Mouse (Mus musculus): ENCODE measurements at regions not wholly inside any gene's neighbourhood (a gene's known extent, or its start where the extent isn't known, plus 50 kb on each side); places are given as distances from the start of the nearest gene placed in this dataset.
"Not testable (repeated sequence)": the region's sequence is repeated elsewhere in the genome, so short reads cannot be mapped to it uniquely, and the experiment has no call there.

DNA sequence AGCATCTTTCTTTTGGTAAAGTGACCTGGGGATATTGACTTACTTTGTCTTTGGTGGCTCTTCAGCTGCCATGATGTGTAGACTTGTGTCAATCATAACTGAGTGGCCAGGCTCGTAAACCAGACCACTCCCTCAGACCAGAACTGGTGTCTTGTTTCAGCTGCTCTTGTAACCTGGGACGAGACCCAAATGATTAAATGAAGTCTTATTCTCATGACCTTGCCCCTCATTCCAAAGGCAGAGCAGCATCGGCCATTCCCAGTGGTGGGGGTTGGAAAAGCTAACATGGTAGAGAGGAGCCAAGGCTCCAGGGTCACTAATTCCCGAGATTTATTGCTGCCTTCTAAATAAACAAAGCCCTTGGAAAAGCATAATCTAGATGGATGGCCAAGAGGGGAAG is 621.2 kb upstream of the Gm19410 start:
- Histone ChIP-seq H3K4me3 (ENCODE audit: insufficient read depth, low read length) (no peak overlapping the region), H3K27ac (ENCODE audit: insufficient read depth, low read length) (no peak overlapping the region), H3K4me1 (ENCODE audit: control insufficient read depth, insufficient read depth, low read length) (no peaks in the 10 kb centered on the region)
- TF ChIP-seq CTCF (IDR thresholded peaks at IDR 0.05; ENCODE audit: borderline replicate concordance, insufficient read depth, low read length) = no peak
- TF ChIP-seq POLR2A (IDR thresholded peaks at IDR 0.05; ENCODE audit: low read depth, low read length) = no peak

DNA sequence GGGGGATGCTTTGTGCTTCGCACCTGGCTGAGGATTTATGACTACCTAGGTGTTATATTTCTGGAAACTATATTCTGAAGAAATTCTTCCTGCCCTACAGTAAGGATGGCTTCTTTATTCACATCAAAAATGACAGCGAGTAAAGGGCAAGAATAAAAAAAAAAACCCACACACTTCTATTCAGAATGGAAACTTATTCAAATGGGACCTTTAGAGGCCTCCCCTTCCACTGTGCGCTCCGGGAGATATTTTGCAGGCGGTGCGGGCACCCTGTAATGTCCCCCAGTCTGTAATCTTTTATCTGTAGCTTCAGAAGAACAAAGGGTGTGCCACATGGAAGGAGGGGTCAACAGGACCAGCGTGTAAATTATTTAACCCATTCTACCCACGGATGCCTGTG is 618.1 kb upstream of the Gm19410 start:
- Histone ChIP-seq H3K27ac (ENCODE audit: insufficient read depth, low read length) (no peak overlapping the region), H3K4me3 (ENCODE audit: insufficient read depth, low read length) (no peak overlapping the region), H3K4me1 (ENCODE audit: control insufficient read depth, insufficient read depth, low read length) (no peaks in the 10 kb centered on the region)
- TF ChIP-seq CTCF (IDR thresholded peaks at IDR 0.05; ENCODE audit: borderline replicate concordance, insufficient read depth, low read length) = no peak

DNA sequence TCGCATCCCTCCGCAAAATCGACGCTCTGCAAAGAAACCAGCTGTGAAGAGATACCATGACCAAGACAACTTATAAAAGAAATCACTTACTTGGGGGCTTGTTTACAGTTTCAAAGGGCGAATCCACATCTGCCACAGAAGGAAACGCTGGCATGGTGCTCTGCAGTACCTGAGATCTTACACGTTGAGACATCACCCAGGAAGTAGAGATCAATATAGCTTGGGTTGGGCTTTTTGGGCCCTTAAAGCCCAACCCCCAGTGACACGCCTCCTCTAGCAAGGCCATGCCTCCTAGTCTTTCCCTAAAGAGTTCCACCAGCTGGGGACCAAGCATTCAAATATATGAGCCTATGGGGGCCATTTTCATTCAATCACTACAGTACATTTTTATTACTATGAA is 617.6 kb upstream of the Gm19410 start:
- no peak overlapping the region for H3K27ac ChIP-seq (ENCODE audit: insufficient read depth, low read length)
- no peak for TF ChIP-seq CTCF (IDR thresholded peaks at IDR 0.05; ENCODE audit: borderline replicate concordance, insufficient read depth, low read length)
- TF ChIP-seq POLR2A (IDR thresholded peaks at IDR 0.05; ENCODE audit: low read depth, low read length) = no peak

GRCm38 (mm10) chr8:35152585-35152984 is 613.0 kb upstream of the Gm19410 start:
- Histone ChIP-seq H3K27ac (ENCODE audit: insufficient read depth, low read length) (no peak overlapping the region), H3K4me3 (ENCODE audit: insufficient read depth, low read length) (no peak overlapping the region), H3K4me1 (ENCODE audit: control insufficient read depth, insufficient read depth, low read length) (no peaks in the 10 kb centered on the region)
- TF ChIP-seq CTCF (IDR thresholded peaks at IDR 0.05; ENCODE audit: borderline replicate concordance, insufficient read depth, low read length) = no peak
- TF ChIP-seq POLR2A (IDR thresholded peaks at IDR 0.05; ENCODE audit: low read depth, low read length) = no peak

More for the DNA sequence above, 617.6 kb upstream of the Gm19410 start:
- Histone ChIP-seq H3K4me1 (ENCODE audit: control insufficient read depth, insufficient read depth, low read length) (no peaks in the 10 kb centered on the region), H3K4me3 (ENCODE audit: insufficient read depth, low read length) (no peak overlapping the region)

DNA sequence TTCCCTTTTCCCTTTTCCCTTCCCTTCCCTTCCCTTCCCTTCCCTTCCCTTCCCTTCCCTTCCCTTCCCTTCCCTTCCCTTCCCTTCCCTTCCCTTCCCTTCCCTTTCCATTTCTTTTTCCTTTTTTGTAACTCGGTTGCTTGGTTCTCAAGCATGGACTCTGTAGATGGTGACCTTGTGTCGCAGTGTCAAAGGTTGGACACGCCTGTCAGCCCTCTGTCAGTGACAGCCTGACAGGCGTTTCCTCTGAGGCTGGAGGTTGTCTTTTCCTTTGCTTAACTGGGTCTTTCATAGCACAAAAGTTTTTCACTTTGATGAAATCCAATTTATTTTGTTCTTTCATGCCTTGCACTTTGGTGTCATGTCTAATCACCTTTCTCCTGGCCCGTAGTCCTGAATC is 609.3 kb upstream of the Gm19410 start:
- no peak overlapping the region for H3K4me3 ChIP-seq (ENCODE audit: insufficient read depth, low read length)
- H3K4me1 ChIP-seq (ENCODE audit: control insufficient read depth, insufficient read depth, low read length) = no peaks in the 10 kb centered on the region
- no peak overlapping the region for H3K27ac ChIP-seq (ENCODE audit: insufficient read depth, low read length)
- TF ChIP-seq CTCF (IDR thresholded peaks at IDR 0.05; ENCODE audit: borderline replicate concordance, insufficient read depth, low read length) (no peak), POLR2A (IDR thresholded peaks at IDR 0.05; ENCODE audit: low read depth, low read length) (no peak)

DNA sequence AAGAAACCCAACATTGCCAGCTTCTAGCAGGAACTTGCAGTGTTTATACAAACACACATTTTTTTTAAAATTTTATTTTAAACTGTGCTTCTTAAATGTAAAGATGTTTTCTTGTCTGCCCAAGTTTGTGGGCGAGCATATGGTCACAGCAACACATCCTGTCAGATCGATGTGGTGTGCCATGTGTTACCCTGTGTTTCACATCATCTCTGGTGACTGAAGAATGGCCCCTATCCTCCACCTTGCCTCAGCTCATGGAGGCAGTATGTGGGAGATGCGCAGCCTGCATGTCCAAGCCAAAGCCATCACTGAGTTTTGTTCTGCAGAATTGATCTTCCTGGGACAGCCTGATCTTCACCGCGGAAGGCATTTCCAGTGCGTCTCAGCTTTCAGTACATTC is 607.9 kb upstream of the Gm19410 start:
- Histone ChIP-seq H3K4me3 (ENCODE audit: insufficient read depth, low read length) (no peak overlapping the region), H3K4me1 (ENCODE audit: control insufficient read depth, insufficient read depth, low read length) (no peaks in the 10 kb centered on the region), H3K27ac (ENCODE audit: insufficient read depth, low read length) (no peak overlapping the region)
- no peak for TF ChIP-seq CTCF (IDR thresholded peaks at IDR 0.05; ENCODE audit: borderline replicate concordance, insufficient read depth, low read length)
- no peak for TF ChIP-seq POLR2A (IDR thresholded peaks at IDR 0.05; ENCODE audit: low read depth, low read length)

DNA sequence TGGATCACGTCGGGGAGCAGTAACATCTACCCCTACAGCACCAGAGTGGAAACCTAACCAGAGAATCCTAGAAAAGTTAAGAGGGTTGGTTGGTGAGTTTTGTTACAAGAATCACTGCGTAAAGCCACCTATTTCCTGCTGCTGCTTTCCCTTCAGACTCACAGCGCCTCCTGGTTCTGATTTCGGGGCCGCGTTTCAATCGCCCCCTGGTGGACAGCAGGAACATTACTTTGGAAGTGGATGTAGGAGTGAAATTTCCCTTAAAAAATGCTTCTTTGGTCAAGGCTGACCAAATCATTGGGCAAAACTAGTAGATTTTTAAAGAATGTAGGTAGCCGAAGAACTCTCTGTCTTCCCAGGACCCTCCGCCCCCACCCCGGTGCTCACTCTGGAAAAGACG is 606.3 kb upstream of the Gm19410 start:
- Histone ChIP-seq H3K27ac (ENCODE audit: insufficient read depth, low read length) (no peak overlapping the region), H3K4me3 (ENCODE audit: insufficient read depth, low read length) (no peak overlapping the region), H3K4me1 (ENCODE audit: control insufficient read depth, insufficient read depth, low read length) (no peaks in the 10 kb centered on the region)
- TF ChIP-seq CTCF (IDR thresholded peaks at IDR 0.05; ENCODE audit: borderline replicate concordance, insufficient read depth, low read length) = peak; percentile 71
- TF ChIP-seq POLR2A (IDR thresholded peaks at IDR 0.05; ENCODE audit: low read depth, low read length) = no peak

- no peak overlapping the region for H3K4me3 ChIP-seq (ENCODE audit: insufficient read depth, low read length)
- no peaks in the 10 kb centered on the region for H3K4me1 ChIP-seq (ENCODE audit: control insufficient read depth, insufficient read depth, low read length)
- no peak overlapping the region for H3K27ac ChIP-seq (ENCODE audit: insufficient read depth, low read length)
- no peak for TF ChIP-seq POLR2A (IDR thresholded peaks at IDR 0.05; ENCODE audit: low read depth, low read length)
- no peak for TF ChIP-seq CTCF (IDR thresholded peaks at IDR 0.05; ENCODE audit: borderline replicate concordance, insufficient read depth, low read length)
These were observed 605.4 kb upstream of the Gm19410 start for GRCm38 (mm10) chr8:35160230-35160629.

DNA sequence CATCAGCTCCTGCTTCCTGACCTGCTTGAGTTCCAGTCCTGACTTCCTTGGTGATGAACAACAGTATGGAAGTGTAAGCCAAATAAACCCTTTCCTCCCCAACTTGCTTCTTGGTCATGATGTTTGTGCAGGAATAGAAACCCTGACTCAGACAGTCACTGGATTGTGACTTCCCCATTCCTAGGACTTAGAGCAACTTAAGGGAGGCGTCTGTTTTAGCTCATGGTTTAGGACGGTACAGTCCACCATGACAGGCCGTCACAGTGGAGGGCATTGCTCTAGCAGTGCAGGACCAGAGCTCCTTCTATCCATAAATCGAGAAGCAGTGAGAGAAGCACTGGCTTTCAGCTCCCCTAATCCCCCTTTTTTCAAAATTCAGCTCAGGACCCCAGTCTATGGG is 603.4 kb upstream of the Gm19410 start:
- H3K4me1 ChIP-seq (ENCODE audit: control insufficient read depth, insufficient read depth, low read length); H3K4me3 ChIP-seq (ENCODE audit: insufficient read depth, low read length); H3K27ac ChIP-seq (ENCODE audit: insufficient read depth, low read length): not testable (repeated sequence)

DNA sequence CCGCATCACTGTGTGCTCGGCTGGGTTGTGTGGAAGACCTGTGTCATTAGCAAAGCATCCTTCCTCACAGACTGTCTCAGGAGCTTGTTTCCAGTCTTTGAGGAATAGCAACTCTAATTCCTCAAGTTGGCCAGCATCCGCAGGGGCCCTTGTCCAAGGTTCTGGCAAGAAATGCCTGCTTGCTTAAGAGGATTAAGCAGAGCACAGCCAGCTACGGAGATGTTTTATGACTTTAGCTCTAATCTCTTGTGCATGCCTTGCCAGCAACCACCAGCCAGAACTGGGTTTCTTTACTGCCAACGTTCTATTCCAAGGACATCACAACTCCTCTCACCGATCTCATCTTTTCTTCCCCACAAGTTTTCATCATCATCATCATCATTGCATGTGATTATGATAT is 599.0 kb upstream of the Gm19410 start:
- TF ChIP-seq CTCF (IDR thresholded peaks at IDR 0.05; ENCODE audit: borderline replicate concordance, insufficient read depth, low read length) (no peak), POLR2A (IDR thresholded peaks at IDR 0.05; ENCODE audit: low read depth, low read length) (no peak)
- Histone ChIP-seq H3K27ac (ENCODE audit: insufficient read depth, low read length) (no peak overlapping the region), H3K4me1 (ENCODE audit: control insufficient read depth, insufficient read depth, low read length) (no peaks in the 10 kb centered on the region), H3K4me3 (ENCODE audit: insufficient read depth, low read length) (no peak overlapping the region)

- Histone ChIP-seq H3K4me1 (ENCODE audit: control insufficient read depth, insufficient read depth, low read length) (no peaks in the 10 kb centered on the region), H3K4me3 (ENCODE audit: insufficient read depth, low read length) (no peak overlapping the region), H3K27ac (ENCODE audit: insufficient read depth, low read length) (no peak overlapping the region)
- TF ChIP-seq CTCF (IDR thresholded peaks at IDR 0.05; ENCODE audit: borderline replicate concordance, insufficient read depth, low read length) (no peak), POLR2A (IDR thresholded peaks at IDR 0.05; ENCODE audit: low read depth, low read length) (no peak)
These were observed 593.9 kb upstream of the Gm19410 start for GRCm38 (mm10) chr8:35171536-35172310.
